Mouse (Mus musculus) inflammation-experienced regulatory T-cells, adult 6 months (primary cell): ENCODE data around the gene Gm47996. TPM values are rescaled to one million over a fixed set of nuclear protein-coding genes. Genes with fewer than 3 reads are reported as not detected.
A peak's percentile ranks its signal among the peaks of the same experiment; 100 is the strongest.
"Not testable (repeated sequence)": the region's sequence is repeated elsewhere in the genome, so short reads cannot be mapped to it uniquely, and the experiment has no call there.

Experiments used
- ATAC-seq: one replicate; pipeline ENCODE4 v1.8.0; 2017
- polyA plus RNA-seq, 3 experiments: library from polyadenylated mRNA; unstranded; fragments of 100-300 nt; shearing (Covaris generic); gene quantifications; one replicate each; pipeline ENCODE4 v1.2.1; 2017

The Gm47996 gene
- not detected for polyA plus RNA-seq

DNA sequence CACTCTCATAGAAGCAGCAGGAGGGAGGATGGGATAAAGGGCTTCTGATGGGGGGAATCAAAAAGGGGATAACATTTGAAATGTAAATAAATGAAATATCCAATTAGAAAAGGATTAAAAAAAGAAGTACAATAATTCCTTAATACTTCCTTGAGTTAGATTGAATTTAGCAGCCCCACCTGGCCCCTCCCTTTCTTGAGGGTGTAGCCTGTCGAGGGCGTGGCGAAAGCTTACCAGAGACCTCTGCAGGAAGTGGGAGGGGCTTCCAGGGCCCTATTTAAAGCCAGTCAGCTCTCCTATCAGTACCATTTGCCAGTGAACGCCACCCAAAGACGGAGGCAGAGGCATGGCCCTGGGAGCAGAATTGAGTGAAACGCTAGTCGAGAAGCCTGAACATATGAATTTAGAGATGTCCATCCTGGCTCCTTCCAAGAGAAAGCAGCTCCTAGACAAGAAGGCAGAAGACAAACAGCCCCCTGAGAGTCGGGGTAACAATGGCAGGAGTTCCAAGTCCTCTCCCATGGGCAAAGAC lies at the start of gene Gm47996:
TSS of gene Gm47996 (plus strand) at position 308 of the 532 bp plus-strand sequence.
- ATAC-seq, result not testable (repeated sequence)

DNA sequence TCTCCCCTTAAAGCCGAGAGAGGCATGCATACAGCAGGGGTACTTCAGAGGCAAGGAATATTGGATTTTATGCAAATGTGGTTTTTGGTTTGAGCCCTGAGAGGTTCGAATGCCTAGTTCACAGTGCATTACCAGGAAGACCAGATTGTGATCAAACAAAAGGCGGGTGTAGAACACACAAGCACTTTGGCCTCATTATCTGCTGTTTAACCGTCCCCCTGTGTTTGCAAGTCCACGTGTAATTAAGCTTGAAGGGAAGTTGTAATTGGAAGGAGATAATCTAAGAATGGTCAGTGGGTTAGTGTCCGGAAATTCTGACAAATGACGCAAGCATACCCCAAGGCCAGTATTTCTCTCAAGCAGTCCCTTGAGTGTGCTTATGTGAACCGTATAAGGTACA lies 43.9 kb upstream of the Gm47996 start:
- ATAC-seq, result no peak

DNA sequence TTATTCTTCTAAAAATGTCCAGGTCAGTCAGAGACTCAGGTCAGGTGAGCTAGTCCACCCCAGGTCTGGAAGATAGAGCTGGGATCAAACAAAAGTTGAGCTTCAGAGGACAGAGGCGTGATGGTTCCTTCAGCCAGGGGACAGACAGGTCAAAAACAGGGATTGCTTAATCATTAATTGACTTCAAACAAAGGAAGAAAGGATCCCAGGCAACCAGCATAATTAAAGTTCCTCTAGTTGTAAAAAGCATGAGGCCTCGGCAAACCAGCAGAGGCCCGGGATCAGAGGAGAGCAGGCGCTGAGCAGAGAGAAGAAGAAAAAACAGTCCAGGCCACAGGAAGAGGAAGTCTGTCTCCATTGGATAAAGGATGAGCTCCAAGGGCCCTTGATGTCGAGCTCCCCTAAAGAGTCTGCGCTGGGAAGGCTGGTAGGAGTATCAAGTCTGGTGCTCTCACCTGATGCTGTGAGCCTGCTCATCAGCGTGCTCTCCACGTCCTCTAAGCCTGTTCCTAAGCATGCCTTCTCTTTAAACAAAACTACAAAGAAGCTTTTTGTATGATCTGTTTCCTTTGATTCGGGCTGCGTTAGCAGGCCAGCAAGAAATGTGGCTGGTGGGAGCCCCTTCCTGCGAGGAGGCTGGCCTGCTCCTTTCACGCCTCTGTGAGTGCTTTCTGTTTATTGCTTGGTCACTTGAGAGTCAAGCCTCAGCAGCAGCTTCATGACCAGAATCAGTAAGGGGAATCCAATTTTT lies 42.5 kb upstream of the Gm47996 start:
- peak; percentile 21 for ATAC-seq

DNA sequence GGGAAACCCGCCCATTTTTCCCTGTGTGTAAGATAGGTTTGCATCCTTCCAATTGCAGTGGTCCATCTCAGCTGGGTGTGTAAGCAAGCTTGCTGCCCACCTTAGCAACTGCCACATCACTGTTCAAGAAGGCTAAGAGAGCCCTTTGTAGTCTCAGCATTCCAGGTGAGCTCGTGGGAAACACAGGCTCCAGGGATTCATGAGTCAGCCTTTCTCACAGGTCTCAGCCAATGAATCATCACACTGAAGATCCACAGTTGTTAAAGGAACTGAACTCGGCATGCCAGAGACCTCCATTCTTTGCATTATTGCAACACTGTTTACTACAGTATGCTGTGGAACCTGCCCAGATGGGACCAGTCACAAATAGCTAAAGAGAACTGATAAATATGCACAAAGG lies 41.3 kb upstream of the Gm47996 start:
- no peak for ATAC-seq

DNA sequence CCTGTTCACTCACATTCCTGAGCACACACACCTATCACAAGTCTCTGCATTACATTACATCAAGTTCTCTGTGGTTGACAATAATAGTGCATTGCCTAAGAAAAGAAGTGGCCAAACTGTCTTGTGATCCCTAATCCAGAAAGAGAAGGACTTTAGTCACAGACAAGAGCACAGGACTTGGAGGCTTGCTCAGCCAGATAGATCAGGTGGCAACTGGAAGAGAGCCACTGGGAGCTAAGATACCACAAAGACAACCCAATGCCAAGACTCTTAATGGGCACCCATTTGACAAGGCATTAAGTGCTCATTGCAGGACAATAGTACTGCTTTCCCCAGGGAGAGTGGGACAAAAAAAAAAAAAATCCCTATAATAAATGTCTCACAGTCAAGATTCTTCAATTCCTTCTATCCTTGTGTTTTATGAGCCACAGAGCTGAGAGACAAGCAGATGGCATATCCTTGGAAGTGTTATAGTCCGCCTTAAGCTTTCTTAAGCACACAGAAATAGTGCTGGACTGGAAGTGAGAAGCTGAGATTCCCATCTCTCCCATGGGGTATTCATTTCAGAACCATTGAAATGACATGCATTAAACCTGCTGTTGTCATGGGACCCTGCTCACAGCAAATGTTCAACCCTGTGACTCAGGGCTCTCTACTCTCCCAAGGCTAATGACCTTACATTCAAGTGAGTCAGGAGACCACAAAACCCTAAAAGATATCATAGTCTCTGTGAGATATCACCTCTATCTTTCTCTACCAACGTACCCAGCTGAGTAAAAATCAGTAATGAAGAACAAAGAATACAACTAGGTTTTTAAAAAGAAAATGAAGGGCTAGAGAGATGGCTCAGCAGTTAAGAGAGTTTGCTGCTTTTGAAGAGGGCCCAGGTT lies 38.1 kb upstream of the Gm47996 start:
- no peak for ATAC-seq

DNA sequence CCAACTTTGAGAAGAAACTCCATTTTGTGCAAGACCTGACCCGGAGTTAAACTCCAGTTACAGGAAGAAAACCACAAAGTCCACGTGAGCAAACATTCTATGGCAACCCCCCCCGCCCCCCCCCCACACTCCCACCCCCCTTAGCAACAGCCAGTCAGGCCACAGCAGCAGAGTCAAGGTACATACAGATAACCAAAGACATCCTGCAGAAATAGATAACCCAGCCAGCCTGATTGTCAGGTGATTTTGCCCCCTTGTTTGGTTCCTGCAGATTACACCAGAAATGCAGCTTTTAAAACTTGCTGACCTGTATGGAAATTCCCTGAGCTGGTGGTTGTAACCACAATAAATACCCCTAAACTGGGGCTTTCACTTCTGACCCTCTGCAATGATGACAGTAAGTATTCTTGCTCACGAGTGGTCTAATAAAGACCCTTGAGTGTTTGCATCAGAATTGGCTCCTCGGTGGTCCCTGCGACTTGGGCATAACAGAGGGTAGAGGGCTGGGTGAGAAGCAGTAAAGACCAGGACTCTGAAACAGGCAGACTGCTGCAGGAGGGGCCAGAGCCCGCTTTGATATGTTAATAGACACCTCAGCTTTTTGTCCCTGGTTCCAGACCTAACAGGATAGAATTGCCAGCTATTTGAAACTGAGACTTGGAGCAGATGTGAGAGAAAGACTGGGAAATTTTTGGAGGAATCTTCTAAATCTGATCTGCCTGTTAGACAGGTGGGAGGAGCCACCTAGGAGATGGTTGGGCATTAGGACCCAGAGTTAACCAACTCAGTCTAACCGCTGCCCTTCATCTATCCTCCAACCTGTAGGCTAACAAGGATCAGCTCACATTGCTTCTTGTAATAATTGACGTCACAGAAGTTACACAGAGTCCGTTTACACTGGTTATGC lies 32.6 kb upstream of the Gm47996 start:
- peak; percentile 96 for ATAC-seq

DNA sequence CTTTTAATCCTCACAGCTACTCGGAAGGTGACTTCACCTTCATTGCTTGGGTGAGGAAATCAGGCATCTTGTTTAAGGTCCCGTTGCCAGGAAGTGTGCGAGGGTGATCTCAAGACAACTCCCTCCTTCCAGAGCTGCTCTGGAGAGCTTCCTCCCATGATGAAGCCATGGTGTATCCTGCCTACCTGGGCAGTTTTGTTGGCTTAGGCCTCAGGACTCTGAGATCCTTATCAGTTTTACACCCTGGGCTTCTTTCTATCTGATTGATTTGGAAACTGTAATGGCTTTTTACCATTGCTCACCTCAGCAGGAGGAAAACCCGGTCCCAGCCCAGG lies 32.0 kb upstream of the Gm47996 start:
- ATAC-seq, result no peak

DNA sequence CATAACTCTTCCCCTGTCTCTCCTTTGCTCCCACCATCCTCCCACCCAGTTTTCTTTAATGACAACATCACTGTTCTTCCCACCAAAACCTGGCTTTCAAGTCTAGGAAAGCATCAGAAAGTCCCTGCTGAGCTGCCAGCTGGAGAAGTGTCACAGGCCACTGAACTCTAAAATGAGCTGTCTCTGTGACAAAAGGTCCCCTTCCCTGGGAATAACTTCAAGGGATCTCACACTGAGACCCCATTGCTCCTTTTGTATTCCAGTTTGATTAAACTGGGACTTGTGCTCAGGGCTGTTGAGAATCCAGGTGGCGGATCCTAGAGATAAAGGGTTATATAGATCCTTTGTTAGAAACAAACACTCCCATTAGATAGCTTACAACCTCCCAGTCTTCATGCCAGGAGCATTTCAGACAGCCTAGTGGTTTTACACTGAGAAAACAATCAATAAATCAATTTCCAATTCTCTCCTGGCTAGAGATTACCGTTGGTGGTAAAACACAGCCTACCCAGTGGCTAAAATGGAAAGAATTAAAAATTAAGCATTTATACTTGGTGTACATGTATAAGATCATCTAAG lies 31.3 kb upstream of the Gm47996 start:
- no peak for ATAC-seq

DNA sequence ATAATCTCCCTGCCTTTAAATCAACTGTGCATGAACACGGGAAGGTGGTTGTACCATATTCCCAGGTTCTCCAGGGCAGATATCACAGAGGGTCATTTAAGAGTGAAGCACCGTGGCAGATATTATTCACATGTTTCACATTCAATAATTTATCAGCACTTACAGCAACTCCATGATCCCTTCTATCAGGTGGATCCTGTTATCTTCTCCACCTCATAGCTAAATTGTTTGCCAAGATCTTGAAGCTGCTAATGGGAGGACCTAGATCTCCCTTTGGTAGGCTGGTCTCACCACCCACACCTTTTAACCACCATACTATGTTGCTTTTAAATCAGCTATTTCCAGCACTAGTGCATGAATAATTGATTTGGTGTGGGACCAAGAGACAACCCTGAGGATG lies 29.8 kb upstream of the Gm47996 start:
- no peak for ATAC-seq

DNA sequence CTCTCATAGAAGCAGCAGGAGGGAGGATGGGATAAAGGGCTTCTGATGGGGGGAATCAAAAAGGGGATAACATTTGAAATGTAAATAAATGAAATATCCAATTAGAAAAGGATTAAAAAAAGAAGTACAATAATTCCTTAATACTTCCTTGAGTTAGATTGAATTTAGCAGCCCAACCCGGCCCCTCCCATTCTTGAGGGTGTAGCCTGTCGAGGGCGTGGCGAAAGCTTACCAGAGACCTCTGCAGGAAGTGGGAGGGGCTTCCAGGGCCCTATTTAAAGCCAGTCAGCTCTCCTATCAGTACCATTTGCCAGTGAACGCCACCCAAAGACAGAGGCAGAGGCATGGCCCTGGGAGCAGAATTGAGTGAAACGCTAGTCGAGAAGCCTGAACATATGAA lies 27.7 kb upstream of the Gm47996 start, which contains the start of gene Gm47985:
TSS of gene Gm47985 (plus strand) at position 272 of the 400 bp plus-strand sequence.
- not testable (repeated sequence) for ATAC-seq

DNA sequence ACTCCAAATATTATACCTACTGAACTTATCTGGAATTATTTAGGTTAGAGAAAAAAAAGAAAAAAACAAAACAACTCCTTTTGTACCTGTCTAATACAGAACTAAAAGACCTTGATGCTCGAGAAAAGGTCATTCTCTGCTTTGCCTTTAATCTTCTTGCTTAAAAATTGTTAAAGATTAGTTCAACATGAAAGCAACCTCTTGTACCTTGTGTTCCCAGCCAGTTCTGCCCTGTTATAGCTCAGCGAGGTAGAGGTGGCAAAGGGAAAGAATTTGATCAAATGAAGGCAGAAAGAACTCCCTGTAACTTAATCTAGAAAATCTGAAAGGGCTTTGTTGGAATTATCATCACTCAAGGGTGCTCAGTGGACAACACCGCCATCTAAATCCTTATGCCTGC lies 23.7 kb upstream of the Gm47996 start:
- ATAC-seq, result not testable (repeated sequence)

DNA sequence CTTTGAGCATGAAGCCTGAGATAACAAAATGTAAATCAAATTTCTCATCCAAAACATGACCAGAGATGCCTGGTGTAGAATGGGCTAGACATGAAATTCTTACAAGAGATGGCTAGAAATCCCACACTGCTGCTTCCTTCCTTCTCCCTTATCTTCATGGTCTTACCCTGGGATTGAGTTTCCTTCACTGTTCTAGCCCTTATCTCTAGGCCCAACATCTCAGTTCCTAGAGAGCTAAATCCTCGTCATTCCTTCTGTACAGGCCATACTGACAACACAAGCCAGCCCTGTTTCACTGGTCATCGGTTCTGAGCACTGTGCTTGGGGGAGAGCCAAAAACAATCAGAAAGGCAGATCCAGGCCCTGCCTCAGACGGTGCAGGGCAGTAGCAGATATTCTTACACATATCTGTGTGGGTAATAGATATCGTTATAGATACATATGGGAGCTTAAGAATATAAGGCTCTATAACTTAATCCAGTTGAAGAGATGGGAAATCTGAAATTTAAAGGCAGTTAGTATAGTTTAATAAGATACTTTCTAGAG lies 23.0 kb upstream of the Gm47996 start:
- not testable (repeated sequence) for ATAC-seq

DNA sequence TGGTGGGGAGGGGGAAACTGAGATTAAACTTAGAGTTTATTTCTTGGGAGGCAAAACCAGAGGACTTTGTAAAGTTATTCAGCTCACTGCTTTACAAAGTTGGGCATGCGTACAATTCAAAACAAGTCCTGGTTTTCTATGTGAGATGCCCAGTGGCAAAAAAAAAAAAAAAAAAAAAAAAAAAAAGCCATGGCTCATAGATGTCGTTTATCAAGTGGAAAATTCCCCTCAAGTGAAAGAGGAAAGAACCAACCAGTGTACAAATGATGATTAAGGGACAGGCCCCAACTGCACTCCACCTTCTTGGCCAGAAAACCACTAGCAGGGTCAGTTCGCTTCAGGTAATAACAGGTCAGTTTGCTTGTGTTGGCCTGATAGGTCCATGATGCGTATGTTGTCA lies 21.5 kb upstream of the Gm47996 start:
- no peak for ATAC-seq

DNA sequence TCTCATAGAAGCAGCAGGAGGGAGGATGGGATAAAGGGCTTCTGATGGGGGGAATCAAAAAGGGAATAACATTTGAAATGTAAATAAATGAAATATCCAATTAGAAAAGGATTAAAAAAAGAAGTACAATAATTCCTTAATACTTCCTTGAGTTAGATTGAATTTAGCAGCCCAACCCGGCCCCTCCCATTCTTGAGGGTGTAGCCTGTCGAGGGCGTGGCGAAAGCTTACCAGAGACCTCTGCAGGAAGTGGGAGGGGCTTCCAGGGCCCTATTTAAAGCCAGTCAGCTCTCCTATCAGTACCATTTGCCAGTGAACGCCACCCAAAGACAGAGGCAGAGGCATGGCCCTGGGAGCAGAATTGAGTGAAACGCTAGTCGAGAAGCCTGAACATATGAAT lies 17.9 kb upstream of the Gm47996 start, which contains the start of gene Gm8947:
TSS of gene Gm8947 (plus strand) at position 302 of the 400 bp plus-strand sequence.
- ATAC-seq, result not testable (repeated sequence)

DNA sequence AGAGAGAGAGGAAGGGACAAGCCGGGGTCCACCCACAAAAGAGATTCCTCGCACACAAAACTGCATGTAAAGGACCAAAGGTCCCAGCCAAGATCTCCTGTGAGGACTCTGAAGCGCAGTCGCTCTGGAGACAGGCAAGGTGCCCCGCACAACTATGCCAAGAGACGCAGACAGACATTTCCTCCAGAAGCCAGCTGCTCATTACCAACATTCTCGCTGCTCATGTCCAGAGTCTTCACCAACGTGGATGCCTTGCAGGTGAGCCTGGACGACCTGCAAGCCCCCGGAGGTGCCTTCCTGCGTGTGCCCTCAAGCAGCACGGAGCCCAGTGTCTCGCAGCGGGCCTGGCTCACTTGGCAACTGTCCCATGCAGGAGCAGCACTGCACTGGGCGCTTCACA lies 17.2 kb upstream of the Gm47996 start:
- ATAC-seq, result not testable (repeated sequence)

DNA sequence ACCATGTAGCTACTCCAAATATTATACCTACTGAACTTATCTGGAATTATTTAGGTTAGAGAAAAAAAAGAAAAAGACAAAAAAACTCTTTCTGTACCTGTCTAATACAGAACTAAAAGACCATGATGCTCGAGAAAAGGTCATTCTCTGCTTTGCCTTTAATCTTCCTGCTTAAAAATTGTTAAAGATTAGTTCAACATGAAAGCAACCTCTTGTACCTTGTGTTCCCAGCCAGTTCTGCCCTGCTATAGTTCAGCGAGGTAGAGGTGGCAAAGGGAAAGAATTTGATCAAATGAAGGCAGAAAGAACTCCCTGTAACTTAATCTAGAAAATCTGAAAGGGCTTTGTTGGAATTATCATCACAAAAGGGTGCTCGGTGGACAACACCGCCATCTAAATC lies 13.9 kb upstream of the Gm47996 start:
- ATAC-seq, result not testable (repeated sequence)

DNA sequence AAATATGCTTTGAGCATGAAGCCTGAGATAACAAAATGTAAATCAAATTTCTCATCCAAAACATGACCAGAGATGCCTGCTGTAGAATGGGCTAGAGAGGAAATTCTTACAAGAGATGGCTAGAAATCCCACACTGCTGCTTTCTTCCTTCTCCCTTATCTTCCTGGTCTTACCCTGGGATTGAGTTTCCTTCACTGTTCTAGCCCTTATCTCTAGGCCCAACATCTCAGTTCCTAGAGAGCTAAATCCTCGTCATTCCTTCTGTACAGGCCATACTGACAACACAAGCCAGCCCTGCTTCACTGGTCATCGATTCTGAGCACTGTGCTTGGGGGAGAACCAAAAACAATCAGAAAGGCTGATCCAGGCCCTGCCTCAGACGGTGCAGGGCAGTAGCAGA lies 13.2 kb upstream of the Gm47996 start:
- not testable (repeated sequence) for ATAC-seq

DNA sequence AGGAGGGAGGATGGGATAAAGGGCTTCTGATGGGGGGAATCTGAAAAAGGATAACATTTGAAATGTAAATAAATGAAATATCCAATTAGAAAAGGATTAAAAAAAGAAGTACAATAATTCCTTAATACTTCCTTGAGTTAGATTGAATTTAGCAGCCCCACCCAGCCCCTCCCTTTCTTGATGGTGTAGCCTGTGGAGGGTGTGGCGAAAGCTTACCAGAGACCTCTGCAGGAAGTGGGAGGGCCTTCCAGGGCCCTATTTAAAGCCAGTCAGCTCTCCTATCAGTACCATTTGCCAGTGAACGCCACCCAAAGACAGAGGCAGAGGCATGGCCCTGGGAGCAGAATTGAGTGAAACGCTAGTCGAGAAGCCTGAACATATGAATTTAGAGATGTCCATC lies 11.8 kb upstream of the Gm47996 start, which contains the start of gene Gm47995:
TSS of gene Gm47995 (plus strand) at position 329 of the 400 bp plus-strand sequence.
- not testable (repeated sequence) for ATAC-seq

DNA sequence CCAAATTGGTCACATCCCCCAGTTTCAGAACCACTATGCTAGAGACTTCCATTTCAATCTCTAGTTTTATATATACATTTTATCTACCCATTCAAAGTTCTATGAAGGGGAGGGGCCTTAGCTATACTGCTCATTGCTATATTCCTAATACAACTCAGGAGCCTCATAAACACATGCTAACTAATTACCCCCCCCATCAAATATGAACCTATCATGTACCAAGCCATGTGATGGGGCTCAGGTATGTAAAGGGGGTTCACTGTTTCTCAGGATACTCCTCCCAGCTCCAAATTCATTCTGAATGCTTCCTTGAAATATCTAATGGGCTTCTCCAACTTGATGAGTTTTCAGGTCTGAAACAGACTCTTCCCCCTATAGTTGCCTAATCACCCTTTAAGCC lies 9.3 kb upstream of the Gm47996 start:
- not testable (repeated sequence) for ATAC-seq

DNA sequence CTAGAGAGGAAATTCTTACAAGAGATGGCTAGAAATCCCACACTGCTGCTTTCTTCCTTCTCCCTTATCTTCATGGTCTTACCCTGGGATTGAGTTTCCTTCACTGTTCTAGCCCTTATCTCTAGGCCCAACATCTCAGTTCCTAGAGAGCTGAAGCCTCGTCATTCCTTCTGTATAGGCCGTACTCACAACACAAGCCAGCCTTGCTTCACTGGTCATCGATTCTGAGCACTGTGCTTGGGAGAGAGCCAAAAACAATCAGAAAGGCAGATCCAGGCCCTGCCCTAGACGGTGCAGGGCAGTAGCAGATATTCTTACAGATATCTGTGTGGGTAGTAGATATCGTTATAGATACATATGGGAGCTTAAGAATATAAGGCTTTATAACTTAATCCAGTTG lies 7.2 kb upstream of the Gm47996 start:
- ATAC-seq, result not testable (repeated sequence)

DNA sequence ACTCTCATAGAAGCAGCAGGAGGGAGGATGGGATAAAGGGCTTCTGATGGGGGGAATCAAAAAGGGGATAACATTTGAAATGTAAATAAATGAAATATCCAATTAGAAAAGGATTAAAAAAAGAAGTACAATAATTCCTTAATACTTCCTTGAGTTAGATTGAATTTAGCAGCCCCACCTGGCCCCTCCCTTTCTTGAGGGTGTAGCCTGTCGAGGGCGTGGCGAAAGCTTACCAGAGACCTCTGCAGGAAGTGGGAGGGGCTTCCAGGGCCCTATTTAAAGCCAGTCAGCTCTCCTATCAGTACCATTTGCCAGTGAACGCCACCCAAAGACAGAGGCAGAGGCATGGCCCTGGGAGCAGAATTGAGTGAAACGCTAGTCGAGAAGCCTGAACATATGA lies 6.1 kb upstream of the Gm47996 start, which contains the start of gene 3110040M04Rik:
TSS of gene 3110040M04Rik (plus strand) at position 304 of the 400 bp plus-strand sequence.
- not testable (repeated sequence) for ATAC-seq
